In the genomic region with DNA sequence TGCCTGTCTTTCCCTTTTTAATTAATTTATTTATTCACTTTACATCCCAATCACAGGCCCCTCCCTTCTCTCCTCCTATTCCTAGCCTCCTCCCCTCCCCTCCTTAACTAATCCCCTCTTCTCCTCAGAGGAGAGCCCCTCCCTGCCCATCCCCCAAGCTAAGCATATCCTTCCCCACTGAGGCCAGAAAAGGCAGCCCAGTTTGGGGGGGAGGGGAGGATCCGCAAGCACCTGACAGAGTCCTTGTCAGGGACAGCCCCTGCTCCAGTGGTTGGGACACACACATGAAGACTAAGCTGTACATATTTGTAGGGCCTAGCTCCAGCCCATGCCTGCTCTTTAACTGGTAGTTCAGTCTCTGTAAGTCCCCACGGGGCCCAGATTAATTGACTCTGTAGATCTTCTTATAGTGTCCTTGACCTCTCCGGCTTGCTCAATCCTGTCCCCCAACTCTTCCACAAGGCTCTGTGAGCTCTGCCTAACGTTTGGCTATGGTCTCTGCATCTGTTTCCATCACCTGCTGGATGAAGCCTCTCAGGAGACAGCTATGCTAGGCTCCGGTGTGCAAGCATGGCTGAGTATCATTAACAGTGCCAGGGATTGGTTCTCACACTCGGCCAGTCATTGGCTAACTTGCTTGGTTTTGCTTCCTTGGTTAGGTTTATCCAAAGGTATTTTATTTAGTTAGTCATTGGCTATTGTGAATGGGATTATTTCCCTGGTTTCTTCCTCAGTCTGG, we compare ENCODE assay signal across 29 mouse cellular contexts. TPM values are rescaled to one million over a fixed set of nuclear protein-coding genes. Genes with fewer than 3 reads are reported as not detected.
DNase-seq lines count a peak whose midpoint lies in the region; TF ChIP-seq lines count a peak whose summit lies in the region.
"Had no signal": no experiment of that assay in that cellular context is flagged by ENCODE, and none has a peak within 500 bp of the region (broad histone marks: within the 10 kb centered on the region; RNA-seq: fewer than 3 reads in every experiment).

No protein-coding gene starts in this region.

- H3K79me2 ChIP-seq in CH12.LX (replicated peaks; ENCODE audit: control insufficient read depth, extremely low read depth, insufficient read depth, poor library complexity, severe bottlenecking): no peaks in the 10 kb centered on the region

- TF ChIP-seq CTCF in CH12.LX (conservative IDR thresholded peaks at IDR 0.05 in 1 of 2, IDR thresholded peaks at IDR 0.05 in 1 of 2; ENCODE audit: low read depth in 2 of 2, low read length in 2 of 2): no peak
- TF ChIP-seq CTCF in ES-Bruce4 (IDR thresholded peaks at IDR 0.05; ENCODE audit: low read depth, low read length): no peak

- peak; percentile 40; the same call in 1 of the 2 replicates for TF ChIP-seq POLR2A in CH12.LX (IDR thresholded peaks at IDR 0.05; ENCODE audit: low read depth, low read length)
- no peak for TF ChIP-seq POLR2A in ES-Bruce4 (IDR thresholded peaks at IDR 0.05; ENCODE audit: insufficient read depth, low read length)

- peak; percentile 55 for DNase-seq in heart, adult 11 months
- DNase-seq in heart, postnatal 36 days: no peak
- peak; percentile 93 for DNase-seq in CH12.LX (ENCODE audit: extremely low read depth)
- peak; percentile 77 for DNase-seq in ZHBTc4 (ENCODE audit: low read depth, low spot score)
- DNase-seq in cerebellum, adult 9-10 months: no peak
- DNase-seq in heart, adult 9 months (ENCODE audit: low spot score in 2 of 2): no peak
- DNase-seq in cerebellum, postnatal 10 days: no peak
- DNase-seq: adrenal gland, postnatal 10 days; cerebellum, adult 8-10 months; gastrocnemius, postnatal 25 days; heart, adult 2 months; heart, postnatal 10 days; kidney, adult 2 months; kidney, postnatal 4 days; lung, postnatal 36 days; right cerebral cortex, adult 18-20 months; spleen, adult 18-20 months; thymus, adult 2 months; thymus, postnatal 4 days had no signal

- no peaks in the 10 kb centered on the region for H3K27me3 ChIP-seq in CH12.LX (replicated peaks)
- H3K27me3 ChIP-seq in ES-Bruce4 (ENCODE audit: control insufficient read depth, insufficient read depth, low read length, poor library complexity, severe bottlenecking): no peaks in the 10 kb centered on the region
- H3K27me3 ChIP-seq: forebrain, embryonic 15.5 days; heart, embryonic 13.5 days; hindbrain, embryonic 15.5 days; limb, embryonic 13.5 days; megakaryocyte, embryonic 14.5 days; neural tube, embryonic 15.5 days had no signal

- dilution Hi-C loops in CH12.LX (cut with MboI; ENCODE audit: extremely low pct_ligation_motif_present, extremely low pct_unique_long_range_greater_than_20kb, low sequenced_read_pairs): no loop called here

- peak overlapping the region; percentile 54 for H3K4me2 ChIP-seq in CH12.LX (ENCODE audit: insufficient read depth, low read depth, poor library complexity, severe bottlenecking)
- H3K4me2 ChIP-seq: forebrain, embryonic 15.5 days; heart, embryonic 13.5 days; hindbrain, embryonic 15.5 days; limb, embryonic 13.5 days; liver, embryonic 11.5 days; neural tube, embryonic 15.5 days had no signal

- H3K36me3 ChIP-seq in CH12.LX (replicated peaks in 1 of 2; ENCODE audit: control insufficient read depth in 1 of 2, insufficient read depth in 1 of 2, low read length in 1 of 2): peaks cover 0 to 9% of the 10 kb centered on the region in 2 experiments
- H3K36me3 ChIP-seq in ES-Bruce4 (ENCODE audit: control insufficient read depth, insufficient read depth, low read length, poor library complexity, severe bottlenecking): no peaks in the 10 kb centered on the region
- H3K36me3 ChIP-seq: forebrain, embryonic 15.5 days; hindbrain, embryonic 15.5 days; neural tube, embryonic 15.5 days had no signal

- H3K27ac ChIP-seq in CH12.LX (ENCODE audit: insufficient read depth, low read depth) (peak overlapping the region; percentile 42), ES-Bruce4 (ENCODE audit: insufficient read depth, low read length) (no peak overlapping the region)
- H3K27ac ChIP-seq: forebrain, embryonic 15.5 days; heart, adult 2 months; heart, embryonic 13.5 days; hindbrain, embryonic 10.5 days; hindbrain, embryonic 15.5 days; limb, embryonic 13.5 days; neural tube, embryonic 15.5 days had no signal

- H3K4me3 ChIP-seq in CH12.LX (replicated peaks in 1 of 3; ENCODE audit: low read depth in 2 of 3, low read length in 2 of 3, poor library complexity in 1 of 3): no peak overlapping the region
- H3K4me3 ChIP-seq in ES-Bruce4 (ENCODE audit: low read depth, low read length): 0 out of 2 replicates have a peak overlapping the region, but pooled peaks have one; percentile 10
- H3K4me3 ChIP-seq: erythroblast, embryonic 14.5 days; forebrain, embryonic 15.5 days; heart, adult 2 months; heart, embryonic 13.5 days; hindbrain, embryonic 10.5 days; hindbrain, embryonic 15.5 days; limb, embryonic 13.5 days; megakaryocyte, embryonic 14.5 days; neural tube, embryonic 15.5 days had no signal

- H3K4me1 ChIP-seq in CH12.LX (ENCODE audit: control insufficient read depth in 1 of 2, insufficient read depth in 2 of 2) (peaks cover 12 to 83% of the 10 kb centered on the region in 2 experiments), ES-Bruce4 (ENCODE audit: control insufficient read depth, insufficient read depth, low read length) (peaks cover 2% of the 10 kb centered on the region)

- TF ChIP-seq EP300 in CH12.LX (IDR thresholded peaks at IDR 0.05; ENCODE audit: low read length) (peak; percentile 64), ES-Bruce4 (IDR thresholded peaks at IDR 0.05; ENCODE audit: insufficient read depth, low read depth, low read length) (peak; percentile 82; the same call in 1 of the 2 replicates)

- intact Hi-C loops in heart, postnatal 36 days (cut with DNase I): no loop called here

- in situ Hi-C loops in CH12.LX (cut with MboI; ENCODE audit: low pct_ligation_motif_present, low pct_unique_long_range_greater_than_20kb, low sequenced_read_pairs): loop anchor here (10.0 kb wide), 1 partner anchor 58 kb away; the partner anchor contains the start of gene Malsu1

- no peak for TF ChIP-seq RAD21 in CH12.LX (IDR thresholded peaks at IDR 0.05; ENCODE audit: low read depth, low read length)

- no peak overlapping the region for H3K9ac ChIP-seq in CH12.LX (ENCODE audit: insufficient read depth, low read depth)
- no peak overlapping the region for H3K9ac ChIP-seq in ES-Bruce4 (ENCODE audit: low read depth, poor library complexity, severe bottlenecking)
- H3K9ac ChIP-seq: forebrain, embryonic 15.5 days; heart, embryonic 13.5 days; hindbrain, embryonic 15.5 days; limb, embryonic 13.5 days; neural tube, embryonic 15.5 days had no signal

- H3K9me3 ChIP-seq in CH12.LX (replicated peaks; ENCODE audit: low read length) (no peaks in the 10 kb centered on the region), ES-Bruce4 (replicated peaks; ENCODE audit: control insufficient read depth, insufficient read depth, low read length, poor library complexity, severe bottlenecking) (no peaks in the 10 kb centered on the region)
- H3K9me3 ChIP-seq: forebrain, embryonic 15.5 days; heart, embryonic 13.5 days; hindbrain, embryonic 10.5 days; hindbrain, embryonic 15.5 days; limb, embryonic 13.5 days; megakaryocyte, embryonic 14.5 days; neural tube, embryonic 15.5 days had no signal

TF ChIP-seq in CH12.LX, 34 proteins besides CTCF, POLR2A, EP300 and RAD21:
- TF ChIP-seq GABPA (IDR thresholded peaks at IDR 0.05; ENCODE audit: insufficient replicate concordance, low read depth, low read length): no peak
- 0 out of 2 replicates have a peak, but pooled peaks have one; percentile 23 for TF ChIP-seq NELFE (IDR thresholded peaks at IDR 0.05; ENCODE audit: low read depth, low read length)
- peak; percentile 97 for TF ChIP-seq CHD2 (IDR thresholded peaks at IDR 0.05; ENCODE audit: low read length)
- no peak; the same call in 1 of the 2 replicates for TF ChIP-seq MEF2A (IDR thresholded peaks at IDR 0.05; ENCODE audit: borderline replicate concordance, low read depth, low read length)
- no peak; the same call in 1 of the 2 replicates for TF ChIP-seq MYC (IDR thresholded peaks at IDR 0.05; ENCODE audit: low read depth, low read length)
- no peak for TF ChIP-seq CHD1 (IDR thresholded peaks at IDR 0.05; ENCODE audit: low read depth, low read length)
- no peak for TF ChIP-seq UBTF (IDR thresholded peaks at IDR 0.05; ENCODE audit: low read depth, low read length)
- no peak for TF ChIP-seq ZKSCAN1 (IDR thresholded peaks at IDR 0.05; ENCODE audit: borderline replicate concordance, low read depth, low read length)
- no peak for TF ChIP-seq JUN (IDR thresholded peaks at IDR 0.05; ENCODE audit: insufficient read depth, low read depth, low read length)
- TF ChIP-seq TCF12 (IDR thresholded peaks at IDR 0.05; ENCODE audit: low read depth, low read length): peak; percentile 66; the same call in 1 of the 2 replicates
- peak; percentile 69; the same call in 1 of the 2 replicates for TF ChIP-seq ETS1 (conservative IDR thresholded peaks at IDR 0.05; ENCODE audit: low read depth, low read length)
- peak; percentile 72 for TF ChIP-seq IRF4 (IDR thresholded peaks at IDR 0.05; ENCODE audit: low read depth, low read length)
- TF ChIP-seq ZC3H11A (IDR thresholded peaks at IDR 0.05; ENCODE audit: low read depth, low read length): no peak
- TF ChIP-seq BHLHE40 (IDR thresholded peaks at IDR 0.05; ENCODE audit: low read depth, low read length): peak; percentile 86
- TF ChIP-seq MAZ (IDR thresholded peaks at IDR 0.05; ENCODE audit: low read depth, low read length): peak; percentile 84; the same call in 1 of the 2 replicates

RNA-seq across cellular contexts. Expression of gene Malsu1, which starts 58.9 kb away (rescaled TPM):
- total RNA-seq in heart, postnatal 36 days (2021): 10 to 100 TPM; 40.9 to 42.7 TPM
- total RNA-seq in CH12.LX (2012; rRNA removed) (35.4 and 39.0 TPM in 2 replicates), CH12.LX (2014; rRNA removed) (57.1 and 59.6 TPM in 2 replicates)
- polyA plus RNA-seq in CH12.LX (2012; ENCODE audit: insufficient read length, low read depth) (73.5 and 78.7 TPM in 2 replicates), ES-Bruce4 (2011; ENCODE audit: insufficient read depth, insufficient read length, low read depth, missing spikeins) (26.8 and 37.2 TPM in 2 replicates)

Comparison
In these comparisons a context has a peak if more than half of its experiments do, and no peak if none do; other contexts are left out.
1. DNase-seq: peak in heart, adult 11 months (single experiment), CH12.LX (single experiment) and ZHBTc4 (single experiment); none in heart, postnatal 36 days (0 of 2), cerebellum, adult 9-10 months (single experiment), heart, adult 9 months (0 of 2) and cerebellum, postnatal 10 days (0 of 2).